ENCODE assay signal across 17 mouse cellular contexts in the genomic region with DNA sequence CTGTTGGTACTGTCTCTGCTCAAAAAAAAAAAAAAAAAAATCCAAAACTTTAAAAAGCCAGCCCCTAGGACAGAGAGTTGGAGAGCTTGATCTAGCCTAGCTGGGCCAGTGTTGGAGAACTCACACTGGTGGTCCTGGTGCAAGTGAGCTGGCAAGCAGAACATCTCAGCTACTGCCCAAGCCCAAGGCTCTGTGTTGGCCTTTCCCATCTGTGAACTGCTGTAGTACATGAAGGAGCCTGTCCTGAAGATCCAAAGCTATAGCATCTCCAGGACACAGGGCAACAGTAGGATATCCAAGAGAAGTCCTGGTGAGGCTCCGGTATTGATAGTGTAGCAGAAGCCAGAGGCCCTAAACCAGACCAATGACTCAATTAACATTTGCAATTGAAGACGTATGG. TPM values are rescaled to one million over a fixed set of nuclear protein-coding genes. Genes with fewer than 3 reads are reported as not detected.
DNase-seq lines count a peak whose midpoint lies in the region; ATAC-seq and TF ChIP-seq lines count a peak whose summit lies in the region.
"Had no signal": no experiment of that assay in that cellular context is flagged by ENCODE, and none has a peak within 500 bp of the region (broad histone marks: within the 10 kb centered on the region; RNA-seq: fewer than 3 reads in every experiment).

No protein-coding gene starts in this region.

- no peak overlapping the region for H3K27ac ChIP-seq in heart, embryonic 16.5 days (ENCODE audit: low read length)
- no peak overlapping the region for H3K27ac ChIP-seq in midbrain, embryonic 11.5 days (ENCODE audit: low read depth, low read length)
- no peak overlapping the region for H3K27ac ChIP-seq in midbrain, embryonic 16.5 days (ENCODE audit: low read length)
- H3K27ac ChIP-seq in limb, embryonic 10.5 days: no peak overlapping the region
- H3K27ac ChIP-seq in stomach, postnatal 0 days (replicated peaks): no peak overlapping the region

- H3K9me3 ChIP-seq in heart, embryonic 16.5 days (replicated peaks; ENCODE audit: control insufficient read depth, low read length): no peaks in the 10 kb centered on the region
- H3K9me3 ChIP-seq in midbrain, embryonic 11.5 days (ENCODE audit: control insufficient read depth, low read length): no peaks in the 10 kb centered on the region
- no peaks in the 10 kb centered on the region for H3K9me3 ChIP-seq in midbrain, embryonic 16.5 days (replicated peaks; ENCODE audit: control insufficient read depth, low read length, poor library complexity, severe bottlenecking)
- no peaks in the 10 kb centered on the region for H3K9me3 ChIP-seq in limb, embryonic 10.5 days (replicated peaks)
- H3K9me3 ChIP-seq in stomach, postnatal 0 days (ENCODE audit: control insufficient read depth, low read length): no peaks in the 10 kb centered on the region
- H3K9me3 ChIP-seq: G1E had no signal

- no peak for DNase-seq in heart, adult 18-20 months
- no peak for DNase-seq in midbrain, embryonic 11.5 days (ENCODE audit: low spot score, missing footprints)
- DNase-seq in limb, embryonic 10.5 days (ENCODE audit: low spot score): peak; percentile 32
- no peak for DNase-seq in stomach, postnatal 0 days (ENCODE audit: low spot score)
- DNase-seq in T-cell, adult 2 months (ENCODE audit: low spot score): no peak
- no peak for DNase-seq in cerebellum, postnatal 4 days (ENCODE audit: low spot score in 2 of 2)
- DNase-seq: B cell, adult 2 months; cerebellum, adult 18-20 months; kidney, adult 2 months; right cerebral cortex, adult 18-20 months; thymus, adult 2 months had no signal

- no peak overlapping the region for H3K9ac ChIP-seq in heart, embryonic 16.5 days (ENCODE audit: low read length)
- H3K9ac ChIP-seq in midbrain, embryonic 11.5 days (ENCODE audit: low read length): no peak overlapping the region
- H3K9ac ChIP-seq in midbrain, embryonic 16.5 days (ENCODE audit: low read depth, low read length): no peak overlapping the region
- no peak overlapping the region for H3K9ac ChIP-seq in stomach, postnatal 0 days (ENCODE audit: low read length)

- TF ChIP-seq EP300 in stomach, postnatal 0 days (optimal IDR thresholded peaks at IDR 0.05): no peak

- whole genome bisulfite sequencing in heart, embryonic 16.5 days: 76% methylated on average over 2 of the region's 2 CpGs
- WGBS in midbrain, embryonic 11.5 days: 67% methylated on average over 2 of the region's 2 CpGs
- WGBS in midbrain, embryonic 16.5 days: 63% methylated on average over 2 of the region's 2 CpGs
- 69% methylated on average over 2 of the region's 2 CpGs for WGBS in limb, embryonic 10.5 days
- WGBS in stomach, postnatal 0 days: 63% methylated on average over 2 of the region's 2 CpGs

- TF ChIP-seq CTCF in stomach, postnatal 0 days (IDR thresholded peaks at IDR 0.05; ENCODE audit: low read depth): no peak

- no peak overlapping the region for H3K4me2 ChIP-seq in heart, embryonic 16.5 days (ENCODE audit: low read depth, low read length)
- no peak overlapping the region for H3K4me2 ChIP-seq in midbrain, embryonic 11.5 days
- no peak overlapping the region for H3K4me2 ChIP-seq in midbrain, embryonic 16.5 days (ENCODE audit: low read length)
- H3K4me2 ChIP-seq in stomach, postnatal 0 days (replicated peaks; ENCODE audit: low read depth): no peak overlapping the region

- H3K27me3 ChIP-seq in heart, embryonic 16.5 days (ENCODE audit: control insufficient read depth, insufficient read depth, low read length): no peaks in the 10 kb centered on the region
- H3K27me3 ChIP-seq in midbrain, embryonic 11.5 days (ENCODE audit: control insufficient read depth, insufficient read depth, low read length): no peaks in the 10 kb centered on the region
- no peaks in the 10 kb centered on the region for H3K27me3 ChIP-seq in midbrain, embryonic 16.5 days (ENCODE audit: control insufficient read depth, insufficient read depth, low read depth, low read length)
- H3K27me3 ChIP-seq in limb, embryonic 10.5 days (ENCODE audit: low read depth, poor library complexity, severe bottlenecking): no peaks in the 10 kb centered on the region
- H3K27me3 ChIP-seq in stomach, postnatal 0 days (ENCODE audit: control insufficient read depth, insufficient read depth, low read length): no peaks in the 10 kb centered on the region

- H3K4me3 ChIP-seq in heart, embryonic 16.5 days (ENCODE audit: low read length): no peak overlapping the region
- H3K4me3 ChIP-seq in midbrain, embryonic 11.5 days (ENCODE audit: low read depth, low read length): no peak overlapping the region
- H3K4me3 ChIP-seq in midbrain, embryonic 16.5 days (ENCODE audit: low read depth, low read length): no peak overlapping the region
- no peak overlapping the region for H3K4me3 ChIP-seq in limb, embryonic 10.5 days
- no peak overlapping the region for H3K4me3 ChIP-seq in stomach, postnatal 0 days (ENCODE audit: low read depth, low read length)

- 0 out of 2 replicates have a peak, but pooled peaks have one; percentile 4 for ATAC-seq in heart, embryonic 16.5 days (replicated peaks; ENCODE audit: extremely low read depth, insufficient read depth, low FRiP score)
- ATAC-seq in midbrain, embryonic 11.5 days (ENCODE audit: low FRiP score): peak; percentile 38
- ATAC-seq in midbrain, embryonic 16.5 days: no peak
- 0 out of 2 replicates have a peak, but pooled peaks have one; percentile 24 for ATAC-seq in stomach, postnatal 0 days (ENCODE audit: low FRiP score, low TSS enrichment)
- ATAC-seq: activated CD4-positive, CD25-positive, alpha-beta regulatory T cell, adult 4 months had no signal

- peaks cover 3% of the 10 kb centered on the region; the same call in 1 of the 2 replicates for H3K4me1 ChIP-seq in heart, embryonic 16.5 days (ENCODE audit: control insufficient read depth, insufficient read depth, low read length)
- peaks cover 4% of the 10 kb centered on the region; the same call in 1 of the 2 replicates for H3K4me1 ChIP-seq in midbrain, embryonic 11.5 days (ENCODE audit: control insufficient read depth, insufficient read depth, low read length)
- no peaks in the 10 kb centered on the region for H3K4me1 ChIP-seq in midbrain, embryonic 16.5 days (ENCODE audit: control insufficient read depth, insufficient read depth, low read length)
- peaks cover 20% of the 10 kb centered on the region for H3K4me1 ChIP-seq in limb, embryonic 10.5 days
- H3K4me1 ChIP-seq in stomach, postnatal 0 days (replicated peaks; ENCODE audit: control insufficient read depth, insufficient read depth): no peaks in the 10 kb centered on the region

- H3K36me3 ChIP-seq in heart, embryonic 16.5 days (ENCODE audit: control insufficient read depth, insufficient read depth): peaks cover 40% of the 10 kb centered on the region
- peaks cover 34% of the 10 kb centered on the region for H3K36me3 ChIP-seq in midbrain, embryonic 11.5 days (ENCODE audit: control insufficient read depth, insufficient read depth, low read length)
- H3K36me3 ChIP-seq in midbrain, embryonic 16.5 days (ENCODE audit: control insufficient read depth, insufficient read depth, low read length): peaks cover 31% of the 10 kb centered on the region; the same call in 1 of the 2 replicates
- H3K36me3 ChIP-seq in limb, embryonic 10.5 days: peaks cover 49% of the 10 kb centered on the region
- peaks cover 35% of the 10 kb centered on the region for H3K36me3 ChIP-seq in stomach, postnatal 0 days (ENCODE audit: control insufficient read depth, insufficient read depth, low read length)

RNA-seq across cellular contexts. Expression of a gene that starts 56.4 kb away (rescaled TPM):
- 0.29 TPM in 2 replicates for polyA plus RNA-seq in heart, embryonic 16.5 days (2015; fragmentation: Nextera tagmentation; extraction: Ambion mirVana)
- under 1 TPM in 1 of 2 experiments, not detected in 1; 0.02 TPM for total RNA-seq in heart, adult 18-20 months (2021)
- 5.1 and 6.2 TPM in 2 replicates for polyA plus RNA-seq in midbrain, embryonic 11.5 days (2014; fragmentation: Nextera tagmentation; extraction: Ambion mirVana)
- polyA plus RNA-seq in midbrain, embryonic 16.5 days (2015; fragmentation: Nextera tagmentation; extraction: Ambion mirVana): 0.41 and 0.56 TPM in 2 replicates
- 5.5 and 11.4 TPM in 2 replicates for polyA plus RNA-seq in limb, embryonic 10.5 days (2016; fragmentation: Nextera tagmentation; extraction: Ambion mirVana)
- 0.06 TPM in 2 replicates for polyA plus RNA-seq in stomach, postnatal 0 days (2015; fragmentation: Nextera tagmentation; extraction: Ambion mirVana)
- total RNA-seq: hematopoietic stem cell, adult 5-6 weeks; neutrophil, adult 5-6 weeks had no signal
- polyA plus RNA-seq: activated CD4-positive, CD25-positive, alpha-beta regulatory T cell, adult 4 months; G1E had no signal
